Mouse (Mus musculus) thymus, postnatal 14 days (tissue): ENCODE measurements around the gene Eya3.
"Not testable (repeated sequence)": the region's sequence is repeated elsewhere in the genome, so short reads cannot be mapped to it uniquely, and the experiment has no call there.

Experiments
- DNase-seq: peaks from one replicate; pipeline ENCODE4 v3.0.0; 2021

Gene Eya3

DNA sequence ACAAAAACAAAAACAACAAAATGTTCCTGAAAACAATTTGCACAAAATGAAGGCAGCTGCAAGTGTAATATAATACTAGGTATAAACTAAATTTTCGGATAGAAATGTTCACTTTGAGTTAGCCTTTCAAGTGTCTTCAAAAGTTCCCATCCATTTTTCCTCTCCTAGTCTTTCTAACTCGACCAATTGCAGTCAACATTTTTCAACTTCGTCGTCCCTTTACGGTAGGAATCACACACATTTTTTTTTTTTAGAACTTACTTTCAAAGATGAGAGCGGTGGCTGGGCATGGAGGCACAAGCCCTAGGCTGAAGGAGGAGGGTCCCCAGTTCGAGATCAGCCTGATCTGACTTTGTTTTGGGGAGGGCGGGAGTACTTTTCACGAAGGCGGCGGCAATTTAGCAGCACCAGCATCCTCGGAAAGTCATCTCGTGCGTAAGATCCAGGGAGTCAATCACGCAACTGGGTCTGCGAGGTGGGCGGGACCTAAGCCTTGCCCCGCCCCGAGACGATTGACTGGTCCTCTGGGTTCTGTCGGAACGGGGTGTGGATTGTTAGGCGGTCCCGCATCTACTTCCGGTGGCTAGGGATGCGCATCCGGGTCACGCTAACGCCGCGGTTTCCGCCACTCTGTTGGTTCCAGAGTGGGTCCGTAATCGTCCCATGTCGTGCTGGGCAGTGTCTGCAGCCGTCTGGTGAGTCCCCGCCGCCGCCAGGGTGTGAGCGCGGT lies at the start of gene Eya3:
Eya3 (plus strand) TSS at position 527 of the 730 bp plus-strand sequence.
- peak; percentile 95 for DNase-seq

DNA sequence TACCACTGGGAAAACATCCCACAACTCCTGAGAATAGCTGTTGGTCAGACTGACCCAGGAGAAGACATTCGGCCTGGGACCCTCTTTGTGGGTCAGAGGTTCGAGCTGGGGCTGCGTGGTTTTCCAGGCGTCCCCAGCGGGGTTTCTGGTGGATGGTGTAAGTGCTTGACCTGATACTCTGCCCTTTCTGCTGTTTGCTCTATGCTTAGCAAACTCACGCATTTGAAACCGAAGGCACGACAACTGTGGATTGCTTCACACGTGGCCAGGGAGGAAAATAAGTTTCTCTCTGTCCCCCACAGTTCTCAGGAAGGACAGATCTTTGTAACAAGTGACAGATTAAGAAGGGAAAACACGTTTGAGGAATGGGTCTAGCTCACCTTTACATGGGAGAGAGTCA lies 48.1 kb upstream of the Eya3 start:
- DNase-seq: no peak

DNA sequence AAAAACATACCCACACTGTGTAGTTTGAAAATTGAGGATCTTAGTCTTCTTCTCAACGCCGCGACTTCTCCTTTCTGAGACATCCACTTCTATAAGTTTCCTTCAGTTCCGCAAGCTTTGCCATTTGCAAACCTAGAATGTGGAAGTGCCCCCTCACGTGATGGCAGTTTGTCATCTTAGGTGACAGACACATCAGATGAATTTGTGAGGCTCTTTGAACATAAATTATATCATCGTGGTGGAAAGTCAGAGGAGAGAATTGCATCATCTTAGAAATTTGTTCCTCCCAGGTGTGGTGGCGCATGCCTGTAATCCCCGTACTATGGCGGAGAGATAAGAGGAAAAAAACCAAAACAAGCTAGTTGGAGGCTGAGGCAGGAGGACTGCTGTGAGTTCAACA lies 45.8 kb upstream of the Eya3 start:
- DNase-seq: no peak

DNA sequence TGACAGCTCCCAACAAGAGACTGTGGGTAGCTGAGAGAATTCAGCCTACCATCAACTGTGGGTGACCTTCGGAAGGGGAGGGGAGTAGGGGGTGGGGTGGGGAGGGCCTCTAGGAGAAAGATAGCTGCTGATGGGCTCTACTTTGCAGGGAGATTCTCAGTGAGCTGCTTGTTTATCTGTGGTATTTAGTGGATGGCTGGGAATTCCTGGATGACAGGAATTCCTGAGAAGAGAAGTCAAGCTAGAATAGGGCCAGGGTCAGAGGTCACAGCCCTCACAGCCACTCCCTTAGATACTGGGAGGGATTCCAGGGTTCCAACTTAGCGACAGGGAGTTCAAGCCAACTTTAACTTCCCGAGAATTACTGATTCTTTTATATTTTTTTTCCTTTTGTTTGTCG lies 44.6 kb upstream of the Eya3 start:
- no peak for DNase-seq

DNA sequence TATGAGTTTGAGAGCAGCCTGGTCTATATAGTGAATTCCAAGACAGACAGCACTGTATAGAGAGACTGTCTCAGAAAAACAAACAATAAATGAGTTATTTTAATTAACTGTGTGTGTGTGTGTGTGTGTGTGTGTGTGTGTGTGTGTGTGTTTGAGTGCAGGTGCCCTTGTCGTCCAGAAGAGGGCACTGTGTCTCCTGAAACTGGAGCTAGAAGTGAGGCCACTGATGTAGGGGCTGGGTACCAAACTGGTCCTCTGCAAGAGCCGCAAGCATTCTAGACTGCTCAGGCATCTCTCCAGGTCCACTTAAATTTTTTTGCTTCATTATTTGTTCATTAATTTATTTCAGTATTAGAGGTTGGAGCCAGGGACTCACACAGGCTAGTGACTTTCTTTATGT lies 39.9 kb upstream of the Eya3 start:
- no peak for DNase-seq

DNA sequence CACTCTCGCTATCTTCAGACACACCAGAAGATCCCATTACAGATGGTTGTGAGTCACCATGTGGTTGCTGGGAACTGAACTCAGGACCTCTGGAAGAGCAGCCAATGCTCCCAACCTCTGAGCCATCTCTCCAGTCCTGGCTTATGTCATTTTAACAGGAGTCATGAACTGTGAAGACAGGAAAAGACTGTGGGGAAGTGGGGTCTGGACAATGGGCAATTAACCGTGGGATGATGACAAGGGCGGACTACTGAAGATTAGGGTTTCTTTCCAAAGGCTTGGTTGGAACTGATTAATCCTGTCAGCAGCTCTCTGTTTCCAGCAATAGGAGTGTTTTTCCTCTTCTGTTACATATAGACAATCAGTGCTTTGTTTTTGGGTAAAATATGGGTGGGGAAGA lies 39.0 kb upstream of the Eya3 start:
- DNase-seq: no peak

DNA sequence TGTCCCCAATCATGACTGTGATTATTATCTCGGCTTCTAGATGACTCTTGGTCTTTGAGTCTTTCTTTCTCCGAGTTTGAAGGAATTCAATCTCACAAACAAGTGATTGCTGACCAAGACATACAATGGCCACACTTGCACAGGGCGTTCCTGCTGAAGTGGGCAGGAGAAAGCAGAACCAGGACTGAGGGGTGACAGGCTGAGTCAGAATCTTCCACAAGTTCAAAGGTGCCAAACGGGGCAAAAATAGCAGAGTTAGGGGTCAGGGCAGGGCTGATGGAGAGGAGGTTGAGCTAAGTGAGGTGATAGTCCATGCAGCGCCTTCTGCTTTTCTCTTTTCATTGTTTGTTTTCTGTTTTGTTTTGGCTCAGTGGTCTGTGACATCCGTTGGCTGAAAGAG lies 38.3 kb upstream of the Eya3 start:
- DNase-seq: no peak

DNA sequence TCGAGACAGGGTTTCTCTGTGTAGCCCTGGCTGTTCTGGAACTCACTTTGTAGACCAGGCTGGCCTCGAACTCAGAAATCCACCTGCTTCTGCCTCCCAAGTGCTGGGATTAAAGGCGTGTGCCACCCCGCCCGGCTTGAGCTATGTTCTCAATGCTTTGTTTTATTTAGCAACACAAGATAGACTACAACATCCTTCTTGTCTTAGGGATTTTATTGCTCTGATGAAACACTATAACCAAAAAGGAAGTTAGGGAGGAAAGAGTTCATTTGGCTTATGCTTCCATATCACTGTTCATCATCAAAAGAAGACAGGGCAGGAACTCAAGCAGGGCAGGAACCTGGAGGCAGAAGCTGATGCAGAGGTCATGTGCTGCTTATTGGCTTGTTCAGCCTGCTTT lies 37.5 kb upstream of the Eya3 start:
- DNase-seq: not testable (repeated sequence)

DNA sequence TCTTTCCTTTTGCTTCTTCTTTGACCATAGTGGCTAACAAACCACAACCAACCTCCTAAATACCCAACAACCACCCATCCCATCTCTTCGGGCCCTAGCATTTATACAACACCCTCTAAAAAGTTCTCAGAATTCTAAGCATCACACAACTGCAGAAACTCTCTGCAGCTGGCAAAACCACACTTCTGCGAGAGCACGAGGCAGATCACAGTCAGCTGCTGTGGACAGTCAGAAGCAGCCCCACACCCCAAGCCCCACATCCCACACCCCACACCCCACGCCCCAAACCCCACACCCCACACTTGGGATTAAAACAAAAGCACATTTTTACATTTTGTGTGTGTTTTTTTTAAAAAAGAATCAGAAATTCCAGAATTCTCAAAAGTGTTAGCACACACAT lies 35.3 kb upstream of the Eya3 start:
- no peak for DNase-seq

DNA sequence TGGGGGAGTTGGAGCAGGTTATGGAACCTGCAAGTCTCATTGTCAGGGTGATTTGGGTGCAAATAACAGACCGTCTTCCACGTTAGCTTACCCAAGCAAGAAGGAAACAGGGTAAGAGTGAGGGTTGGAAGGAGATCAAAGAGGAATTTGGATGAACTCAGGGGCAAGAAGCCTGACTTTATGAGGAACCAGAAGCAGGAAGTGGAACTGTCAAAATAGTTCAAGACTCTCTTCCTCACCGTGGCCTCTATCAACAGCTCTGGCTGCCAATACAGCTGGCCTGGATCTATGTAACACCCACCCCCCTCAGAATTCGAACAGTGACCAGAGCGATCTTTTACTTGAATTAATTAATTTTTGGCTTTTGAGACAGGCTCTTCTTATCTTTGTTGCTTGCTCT lies 33.0 kb upstream of the Eya3 start:
- no peak for DNase-seq

DNA sequence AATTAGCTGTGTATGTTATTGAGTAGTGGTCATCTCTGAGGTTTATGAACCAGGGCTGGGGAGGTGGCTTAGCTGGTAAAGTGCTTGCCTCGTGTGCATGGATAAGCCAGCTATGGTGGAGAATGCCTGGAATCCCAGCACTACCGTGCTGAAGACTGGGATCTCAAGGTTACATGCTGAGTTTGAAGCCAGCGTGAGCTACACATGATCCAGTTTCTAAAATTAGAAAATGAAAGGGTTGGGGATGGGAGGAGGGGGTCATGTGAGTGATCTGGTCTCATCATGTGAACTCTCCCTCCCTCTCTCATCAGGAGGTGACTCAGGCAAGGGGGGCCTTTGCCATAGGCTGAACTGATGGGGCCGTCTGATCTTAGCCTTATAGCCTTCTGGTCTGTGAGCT lies 30.6 kb upstream of the Eya3 start:
- no peak for DNase-seq

DNA sequence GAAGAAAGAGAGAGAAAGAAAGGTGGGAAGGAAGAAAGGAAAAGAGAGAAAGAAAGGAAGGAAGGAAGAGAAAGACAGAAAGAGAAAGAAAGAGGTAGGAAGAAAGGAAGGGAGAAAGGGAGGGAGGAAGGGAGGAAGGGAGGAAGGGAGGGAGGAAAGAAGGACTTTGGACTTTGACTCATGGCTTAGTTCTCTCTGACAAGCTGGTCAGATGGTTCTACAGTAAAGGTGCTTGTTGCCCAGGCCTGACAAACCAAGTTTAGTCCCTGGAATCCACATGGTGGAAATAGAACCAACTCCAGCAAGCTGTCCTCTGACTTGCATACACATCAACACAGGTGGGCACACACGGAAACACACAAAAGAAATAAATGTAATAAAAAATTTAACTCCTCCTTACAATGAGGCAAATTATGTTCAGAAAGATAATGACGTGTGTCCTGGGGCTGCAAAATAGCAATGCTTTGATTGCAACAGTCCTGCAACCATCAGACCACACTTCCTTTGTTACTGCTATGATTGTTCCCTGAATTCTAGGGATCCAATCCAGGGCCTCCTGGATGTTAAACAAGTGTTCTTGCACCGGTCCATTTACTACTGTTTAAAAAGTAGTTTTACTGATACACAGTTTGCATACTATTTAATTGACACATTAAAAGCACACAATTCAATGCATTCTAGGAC lies 28.3 kb upstream of the Eya3 start:
- no peak for DNase-seq

DNA sequence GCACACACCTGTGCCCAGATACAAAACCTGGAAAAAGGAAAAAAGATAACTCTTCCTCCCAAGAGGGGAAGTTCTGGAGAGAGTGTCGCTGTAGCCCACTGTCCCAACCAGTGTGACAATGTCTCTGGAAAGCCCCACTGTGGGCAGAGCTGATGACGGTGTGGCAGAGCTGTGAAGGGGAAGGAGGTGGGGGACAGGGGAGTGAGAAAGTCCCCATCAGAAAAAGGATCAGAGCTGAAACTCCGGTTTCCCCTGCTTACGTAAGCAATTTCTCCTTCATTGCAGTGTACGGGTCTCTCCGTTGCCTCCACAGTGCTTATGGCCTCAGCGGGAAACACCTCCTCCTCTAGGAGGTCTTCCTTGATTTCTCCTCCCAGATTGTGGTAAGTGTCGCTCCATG lies 27.5 kb upstream of the Eya3 start:
- no peak for DNase-seq

DNA sequence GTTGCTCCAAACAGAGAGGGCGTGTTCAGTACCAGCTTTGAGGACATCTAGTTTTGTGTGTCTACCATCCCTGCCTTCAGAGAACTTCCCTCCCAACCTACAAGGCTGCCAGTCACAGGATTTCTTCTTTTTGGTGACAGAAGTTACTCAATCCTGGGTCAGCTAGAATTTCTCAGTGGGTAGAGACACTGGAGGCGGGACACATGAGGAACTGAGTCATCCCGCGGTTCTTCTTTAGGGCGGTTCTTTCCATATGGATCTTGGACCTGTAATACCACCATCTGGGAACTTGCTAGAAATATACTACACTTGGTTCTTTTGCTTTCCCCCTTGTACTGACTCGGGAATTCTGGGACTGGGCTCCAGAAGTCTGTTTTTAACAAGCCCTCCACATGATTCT lies 20.9 kb upstream of the Eya3 start:
- DNase-seq: no peak

DNA sequence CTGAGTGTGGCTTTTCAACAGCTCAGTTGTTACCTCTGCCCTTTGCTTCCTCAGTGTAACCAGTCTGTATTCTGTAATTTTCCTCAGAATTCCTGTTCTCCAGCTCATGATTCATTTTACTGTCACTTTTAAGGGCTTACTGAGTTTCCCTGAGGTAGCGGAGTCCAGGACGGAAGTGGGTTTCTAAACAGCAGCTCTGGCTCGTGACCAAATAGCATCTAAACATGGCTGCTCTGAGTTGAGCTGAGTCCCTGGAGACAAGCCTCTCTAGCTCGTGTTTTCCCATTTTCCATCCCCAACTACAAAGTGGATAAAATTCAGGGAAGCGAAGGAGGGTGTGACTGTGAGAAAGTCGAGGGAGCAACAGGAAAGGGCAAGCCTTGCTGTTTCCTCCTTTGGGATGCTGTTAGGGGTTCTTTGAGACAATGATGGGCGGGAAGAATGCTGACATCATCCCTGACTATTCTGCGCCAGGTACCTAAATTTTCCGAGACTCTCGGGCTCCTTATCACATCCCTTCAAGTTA lies 19.9 kb upstream of the Eya3 start:
- no peak for DNase-seq

DNA sequence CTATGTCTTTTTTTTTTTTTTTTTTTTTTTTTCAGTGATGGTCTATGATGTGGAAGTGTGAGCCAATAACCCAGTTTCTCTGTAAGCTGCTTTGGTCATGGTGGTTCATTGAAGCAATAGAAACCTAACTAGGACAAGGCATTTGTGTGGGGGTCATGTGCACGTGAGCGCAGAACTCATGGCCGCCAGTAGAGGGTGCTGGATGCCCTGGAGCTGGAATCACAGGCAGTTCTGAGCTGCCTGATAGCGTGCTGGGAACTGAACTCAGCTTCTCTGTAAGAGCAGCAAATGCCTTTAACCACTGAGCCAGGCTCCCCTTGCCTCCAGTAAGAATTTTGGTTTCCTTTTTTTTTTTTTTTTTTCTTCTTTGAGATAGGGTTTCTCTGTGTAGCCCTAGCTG lies 18.7 kb upstream of the Eya3 start:
- no peak for DNase-seq

DNA sequence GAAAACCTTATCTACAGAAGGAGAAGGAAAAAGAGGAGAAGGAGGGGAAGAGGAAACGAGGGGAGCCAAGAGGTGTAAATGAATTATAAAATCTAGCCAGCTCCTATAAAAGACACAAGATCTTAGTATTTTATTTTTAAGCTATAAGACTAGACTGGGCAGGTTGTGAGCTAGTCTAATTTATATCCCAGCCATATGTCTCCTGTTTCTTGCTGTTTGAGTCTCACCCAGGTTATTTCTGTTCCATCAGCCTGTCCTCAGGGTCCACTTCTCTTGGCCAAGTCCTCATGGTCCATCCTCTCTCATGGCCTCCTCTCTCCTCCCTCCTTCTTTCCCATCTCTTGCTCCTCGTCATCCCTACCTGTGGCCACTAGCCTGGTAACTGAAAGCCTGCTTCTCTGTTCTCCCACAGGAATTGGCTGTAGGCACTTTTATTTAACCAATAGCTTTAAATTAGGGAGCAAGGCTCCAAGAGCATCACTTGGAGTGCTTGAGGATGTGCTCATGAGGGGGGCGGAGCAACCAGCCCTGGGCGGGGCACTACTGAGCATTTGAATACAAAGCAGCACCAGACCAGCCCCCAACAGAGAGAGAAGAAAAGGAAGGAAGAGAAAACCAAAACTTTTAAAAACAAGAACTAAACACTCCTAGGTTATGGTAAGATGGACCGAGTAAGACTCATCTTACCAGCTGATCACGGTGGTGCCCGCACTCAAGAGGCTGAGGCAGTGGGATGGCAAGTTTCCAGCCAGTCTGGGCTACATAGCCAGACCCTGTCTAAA lies 17.3 kb upstream of the Eya3 start:
- no peak for DNase-seq

DNA sequence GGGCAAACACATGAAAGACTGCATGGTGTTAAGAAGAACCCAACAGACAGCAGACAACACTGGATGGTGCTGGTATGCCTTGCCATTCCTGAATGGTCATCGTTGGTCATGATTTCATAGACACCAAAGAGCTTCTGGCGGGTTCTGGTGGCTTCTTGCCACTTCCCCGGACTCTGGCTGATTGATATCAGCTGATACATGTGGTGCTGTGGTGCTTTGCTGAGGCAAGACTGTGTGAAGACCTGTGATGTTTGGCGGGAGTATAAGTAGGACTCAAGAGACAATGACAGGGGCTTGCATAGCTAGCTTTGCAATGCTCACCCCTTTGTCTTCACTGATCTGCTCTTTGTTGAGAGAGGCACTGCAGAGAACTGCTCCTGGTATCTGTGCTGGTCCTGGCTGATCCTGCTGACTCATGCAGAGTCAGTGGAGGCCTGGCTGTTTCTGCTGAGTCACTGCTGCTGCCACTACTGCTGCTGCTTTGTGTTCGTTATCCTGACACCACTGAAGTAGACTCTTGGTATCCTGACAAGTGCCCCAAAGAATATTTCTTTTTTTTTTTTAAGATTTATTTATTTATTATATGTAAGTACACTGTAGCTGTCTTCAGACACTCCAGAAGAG lies 14.6 kb upstream of the Eya3 start:
- DNase-seq: no peak

DNA sequence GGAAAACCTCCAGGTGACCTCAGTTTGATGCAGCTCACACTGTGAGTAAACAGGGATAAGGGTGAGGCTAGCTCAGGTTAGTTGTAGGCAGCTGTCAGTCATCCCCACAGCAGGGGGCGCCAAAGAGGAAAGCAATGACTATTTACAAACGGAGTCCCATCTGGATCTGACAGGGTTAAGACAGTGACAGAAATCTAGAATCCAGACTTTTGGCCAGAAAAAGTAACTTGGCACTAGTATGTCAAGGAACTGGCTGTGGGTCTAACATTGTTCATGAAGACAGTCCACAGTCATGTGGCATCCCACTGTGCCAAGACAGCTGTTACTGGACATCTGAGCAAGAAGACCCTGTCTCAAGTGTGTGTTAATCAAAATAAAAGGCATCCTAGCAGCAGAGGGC lies 10.0 kb upstream of the Eya3 start:
- DNase-seq: peak; percentile 73

DNA sequence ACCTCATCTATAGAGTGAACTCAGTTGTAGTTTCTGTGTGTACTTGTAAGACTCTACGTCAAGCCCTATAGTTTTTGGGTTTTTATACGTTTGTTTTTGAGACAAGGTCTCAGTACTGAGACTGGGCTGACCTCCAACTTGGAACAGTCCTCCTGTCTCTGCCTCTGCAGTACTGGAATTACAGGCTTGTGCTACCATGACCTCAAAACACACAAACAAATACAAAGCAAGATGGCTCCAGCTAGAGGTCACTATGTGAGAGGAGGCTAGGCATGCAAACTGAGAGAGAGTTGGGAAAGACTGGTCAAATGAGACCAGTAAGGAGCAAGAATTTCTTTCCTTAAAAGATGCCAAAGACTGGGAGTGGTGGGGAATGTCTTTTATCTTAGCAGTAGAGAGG lies 2.8 kb upstream of the Eya3 start:
- no peak for DNase-seq

DNA sequence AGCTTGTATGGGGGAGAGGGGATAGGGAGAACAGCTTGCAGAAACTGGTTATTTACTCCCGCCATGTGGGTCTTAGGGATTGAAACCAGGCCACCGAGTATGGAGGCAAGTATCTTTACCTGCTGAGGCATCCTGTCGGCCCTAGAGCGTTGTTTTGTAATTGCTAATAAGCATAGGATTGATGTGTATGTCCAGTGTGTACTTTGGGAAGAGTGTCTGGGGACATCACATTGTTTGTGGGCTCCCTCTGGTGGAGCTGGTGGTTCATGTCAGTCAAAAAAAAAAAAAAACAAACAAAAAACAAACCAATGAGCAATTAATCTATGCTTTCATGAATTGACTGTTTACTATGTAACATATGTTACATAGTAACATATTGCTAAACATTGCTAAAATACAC lies 2.2 kb upstream of the Eya3 start:
- peak; percentile 17 for DNase-seq

DNA sequence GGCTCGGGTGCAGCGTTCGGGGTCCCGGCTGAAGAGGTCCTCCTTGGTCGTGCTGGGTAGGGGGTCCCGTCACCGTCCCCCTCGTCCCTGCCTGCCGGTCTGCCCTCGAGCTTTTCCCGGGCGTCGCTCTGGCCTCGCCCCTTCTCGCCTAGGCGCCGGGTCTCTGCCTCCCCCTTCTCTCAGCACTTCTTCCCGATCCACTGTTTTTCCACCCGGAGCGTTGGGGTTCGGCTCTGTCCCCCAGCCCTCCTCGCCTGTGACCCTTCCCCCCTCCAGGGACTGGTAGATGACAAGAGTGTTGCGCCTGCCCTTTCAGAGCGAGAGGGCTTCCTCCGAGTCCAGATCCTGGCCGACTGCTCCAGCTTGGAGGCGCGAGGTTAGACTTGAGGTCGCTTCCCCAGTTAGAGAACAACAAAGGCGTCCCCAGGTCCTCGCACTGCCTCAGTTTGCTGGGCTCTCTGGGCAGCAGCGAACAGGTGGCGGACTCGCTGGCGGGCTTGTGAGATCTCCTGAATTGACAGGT lies 465 bp downstream of the Eya3 start:
- DNase-seq: no peak

DNA sequence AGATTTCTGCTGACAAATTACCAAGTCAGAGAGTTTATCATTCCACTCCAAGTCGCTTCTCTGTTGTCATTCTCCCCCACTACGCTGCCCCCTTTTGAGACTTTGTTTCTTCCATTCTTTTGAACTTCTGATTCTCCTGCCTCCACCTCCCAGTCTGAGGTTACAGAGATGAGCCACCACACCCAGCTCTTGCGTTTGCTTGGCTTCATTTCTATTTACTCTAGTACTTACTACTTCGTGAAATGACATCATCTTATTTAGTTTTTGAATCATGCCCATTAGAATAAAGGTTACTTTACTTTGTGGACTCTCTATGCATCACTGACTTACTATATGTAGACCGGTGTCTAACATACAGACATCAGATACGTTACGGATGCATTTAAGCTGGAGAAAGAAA lies 8.7 kb downstream of the Eya3 start:
- no peak for DNase-seq
